Mouse (Mus musculus) R1 (cell line): ENCODE results near the gene Gm20388.
"Not testable (repeated sequence)": the region's sequence is repeated elsewhere in the genome, so short reads cannot be mapped to it uniquely, and the experiment has no call there.

Source experiments
- DNase-seq: peaks from one replicate; pipeline ENCODE4 v3.0.0-alpha.2; 2018; ENCODE audit warnings: low read depth, low spot score

Gene Gm20388

GRCm38 (mm10) chr8:122600666-122601065 is 2690.0 kb downstream of the Gm20388 start:
- no peak for DNase-seq

GRCm38 (mm10) chr8:122604640-122605039 is 2694.0 kb downstream of the Gm20388 start:
- DNase-seq = no peak

GRCm38 (mm10) chr8:122605367-122605766 is 2694.7 kb downstream of the Gm20388 start:
- DNase-seq = no peak

- DNase-seq = no peak
Measured at GRCm38 (mm10) chr8:122606810-122607209, 2696.2 kb downstream of the Gm20388 start.

GRCm38 (mm10) chr8:122610209-122610608 is 2699.6 kb downstream of the Gm20388 start:
- DNase-seq = no peak

- DNase-seq = no peak
Measured at GRCm38 (mm10) chr8:122610612-122611277, 2700.1 kb downstream of the Gm20388 start.

- peak; percentile 97 for DNase-seq
Measured at GRCm38 (mm10) chr8:122611295-122612133, 2700.9 kb downstream of the Gm20388 start, which contains the start of the genes Galns and Trappc2l. Gene Galns (minus strand): TSS chr8:122611463. Gene Trappc2l (plus strand): TSS chr8:122611640.

- DNase-seq = no peak
Measured at GRCm38 (mm10) chr8:122616181-122616905, 2705.7 kb downstream of the Gm20388 start.

- DNase-seq = peak; percentile 50
Measured at GRCm38 (mm10) chr8:122617947-122618546, 2707.4 kb downstream of the Gm20388 start.

- no peak for DNase-seq
Measured at GRCm38 (mm10) chr8:122618660-122619378, 2708.2 kb downstream of the Gm20388 start.

GRCm38 (mm10) chr8:122620446-122620845 is 2709.8 kb downstream of the Gm20388 start:
- no peak for DNase-seq

- DNase-seq = no peak
Measured at GRCm38 (mm10) chr8:122622727-122623126, 2712.1 kb downstream of the Gm20388 start, which contains the start of gene Pabpn1l. Gene Pabpn1l (minus strand): TSS chr8:122622739.

- DNase-seq = no peak
Measured at GRCm38 (mm10) chr8:122623844-122624642, 2713.4 kb downstream of the Gm20388 start.

- no peak for DNase-seq
Measured at GRCm38 (mm10) chr8:122624653-122625052, 2714.0 kb downstream of the Gm20388 start.

GRCm38 (mm10) chr8:122625811-122626210 is 2715.2 kb downstream of the Gm20388 start:
- DNase-seq = no peak

- no peak for DNase-seq
Measured at GRCm38 (mm10) chr8:122626896-122627295, 2716.3 kb downstream of the Gm20388 start.

GRCm38 (mm10) chr8:122629388-122629787 is 2718.7 kb downstream of the Gm20388 start:
- DNase-seq = no peak

GRCm38 (mm10) chr8:122630696-122631095 is 2720.1 kb downstream of the Gm20388 start:
- DNase-seq = no peak

- DNase-seq = not testable (repeated sequence)
Measured at GRCm38 (mm10) chr8:122632134-122632533, 2721.5 kb downstream of the Gm20388 start.

GRCm38 (mm10) chr8:122633205-122633604 is 2722.6 kb downstream of the Gm20388 start:
- DNase-seq = no peak
